Mouse (Mus musculus): ENCODE data around the gene H2afb2.

Gene H2afb2

DNA sequence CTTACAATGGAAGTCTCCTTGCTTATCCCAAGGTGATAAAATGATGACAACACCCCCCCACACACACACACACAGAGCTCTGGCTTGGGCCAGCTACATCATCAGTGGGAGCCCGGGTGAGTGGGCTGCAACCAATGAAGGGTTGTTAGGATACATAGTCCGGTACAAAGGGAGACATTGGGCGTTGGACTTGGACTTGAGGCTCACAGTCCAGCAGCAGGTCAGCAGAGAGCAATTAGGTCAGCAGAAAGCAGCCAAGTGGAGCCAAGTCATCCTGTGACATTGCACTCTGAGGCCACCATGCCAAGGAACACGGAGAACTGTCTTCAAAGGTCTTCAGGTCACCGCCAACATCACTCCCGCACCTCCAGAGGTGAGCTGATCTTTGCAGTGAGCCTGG, at the start of gene H2afb2:
TSS of gene H2afb2 (plus strand) at position 301 of the 400 bp plus-strand sequence.
- no peak for DNase-seq
